Mouse (Mus musculus) midbrain, embryonic 16.5 days (tissue): Measurements from ENCODE around the gene Agbl3. TPM values are rescaled to one million over a fixed set of nuclear protein-coding genes. Genes with fewer than 3 reads are reported as not detected.

ENCODE experiments used
- ATAC-seq: fragments of 200-750 bp; cut with Nextera tagmentation; 2 replicates; pipeline ENCODE4 v1.8.0; 2017; ENCODE audit warnings: moderate TSS enrichment
- H3K27ac ChIP-seq: fragments of 300-500 bp; sonication (generic); 2 replicates; pipeline ENCODE4 v1.5.1; 2014; ENCODE audit warnings: mild to moderate bottlenecking, low read length, mixed read lengths
- H3K27me3 ChIP-seq: fragments of 300-500 bp; sonication (generic); 2 replicates; pipeline ENCODE4 v1.6.1; 2014; ENCODE audit warnings: low read depth, low read length, mixed read lengths; ENCODE audit not compliant: control insufficient read depth, insufficient read depth
- H3K36me3 ChIP-seq: fragments of 300-500 bp; sonication (generic); 2 replicates; pipeline ENCODE4 v1.6.1; 2014; ENCODE audit warnings: mild to moderate bottlenecking, low read length, moderate library complexity, mixed read lengths; ENCODE audit not compliant: control insufficient read depth, insufficient read depth
- H3K4me1 ChIP-seq: fragments of 300-500 bp; sonication (generic); 2 replicates; pipeline ENCODE4 v1.6.1; 2014; ENCODE audit warnings: mild to moderate bottlenecking, low read length, mixed read lengths; ENCODE audit not compliant: control insufficient read depth, insufficient read depth
- H3K4me2 ChIP-seq: fragments of 300-500 bp; sonication (generic); 2 replicates; pipeline ENCODE4 v1.6.1; 2014; ENCODE audit warnings: mild to moderate bottlenecking, low read length, mixed read lengths
- H3K4me3 ChIP-seq: fragments of 300-500 bp; sonication (generic); 2 replicates; pipeline ENCODE4 v1.5.1; 2014; ENCODE audit warnings: low read depth, mild to moderate bottlenecking, low read length, moderate library complexity, mixed read lengths
- H3K9ac ChIP-seq: fragments of 300-500 bp; sonication (generic); 2 replicates; pipeline ENCODE4 v1.6.1; 2014; ENCODE audit warnings: low read depth, low read length, mixed read lengths
- H3K9me3 ChIP-seq: fragments of 300-500 bp; sonication (generic); replicated peaks from 2 replicates; pipeline ENCODE4 v1.6.1; 2014; ENCODE audit warnings: mild to moderate bottlenecking, low read length, mixed read lengths; ENCODE audit not compliant: control insufficient read depth, poor library complexity, severe bottlenecking
- WGBS: fragments of 180-500 bp; shearing (Covaris S2); extraction: QIAGEN DNeasy Blood & Tissue Kit; methylation state at CpG from one replicate; pipeline ENCODE4 v1.1.7; 2014; 5-methylcytosine and 5-hydroxymethylcytosine counted together
- polyA plus RNA-seq: library from polyadenylated mRNA; unstranded; fragments of >200 nt; fragmentation: Nextera tagmentation; extraction: Ambion mirVana; gene quantifications from 2 replicates; pipeline ENCODE4 v1.2.1, GENCODE M21; 2015

Gene Agbl3
- 15.2 and 16.9 TPM in 2 replicates for polyA plus RNA-seq

DNA sequence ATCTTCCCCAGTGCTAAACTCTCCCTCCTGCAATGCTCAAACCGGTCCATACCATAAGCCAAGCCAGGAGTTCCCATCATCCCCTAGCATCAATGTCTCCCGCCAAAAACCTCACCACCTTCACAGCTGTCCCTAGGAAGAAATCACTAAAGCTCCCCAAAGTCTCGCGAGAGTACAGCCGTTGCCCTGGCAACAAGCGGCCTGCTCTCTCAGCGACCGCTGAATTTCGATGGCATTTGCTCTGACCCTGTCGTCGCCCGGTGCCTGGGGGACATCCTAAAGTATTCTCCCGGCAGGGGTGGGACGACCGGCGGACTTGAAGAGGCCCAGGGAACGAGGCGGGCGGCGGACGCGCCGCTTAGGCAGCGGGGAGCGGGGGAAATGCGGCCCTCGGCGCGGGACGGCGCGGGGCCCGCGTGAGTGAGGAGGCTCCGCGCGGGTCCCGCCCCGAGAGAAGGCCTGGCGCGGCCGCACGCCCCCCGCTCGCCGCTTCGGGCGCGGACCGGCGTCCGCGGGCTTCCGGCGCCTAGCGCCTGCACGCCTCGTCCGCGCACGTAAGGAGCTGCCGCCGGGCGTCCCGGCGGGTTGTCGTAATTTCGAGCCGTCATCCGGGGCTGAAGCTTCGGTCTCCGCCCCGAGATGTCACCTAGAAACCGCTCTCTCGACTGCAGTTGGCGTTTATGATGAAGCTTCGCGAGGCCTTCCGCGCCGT, at the start of gene Agbl3:
Gene Agbl3 (plus strand): TSS at position 202 of the 712 bp plus-strand sequence.
- H3K4me3 ChIP-seq, result peak within 1 kb of the TSS; percentile 66
- H3K4me1 ChIP-seq, result 0 out of 2 replicates have a peak, but pooled peaks cover 2% of the 10 kb centered on the region
- H3K9ac ChIP-seq, result peak within 1 kb of the TSS; percentile 87
- no peaks in the 10 kb centered on the region for H3K36me3 ChIP-seq
- WGBS, result under 1% methylated on average over 67 of the region's 81 CpGs
- no peaks in the 10 kb centered on the region for H3K9me3 ChIP-seq
- peak within 1 kb of the TSS; percentile 98 for H3K27ac ChIP-seq
- H3K27me3 ChIP-seq, result no peaks in the 10 kb centered on the region
- peak; percentile 96 for ATAC-seq
- peak within 1 kb of the TSS; percentile 52 for H3K4me2 ChIP-seq

DNA sequence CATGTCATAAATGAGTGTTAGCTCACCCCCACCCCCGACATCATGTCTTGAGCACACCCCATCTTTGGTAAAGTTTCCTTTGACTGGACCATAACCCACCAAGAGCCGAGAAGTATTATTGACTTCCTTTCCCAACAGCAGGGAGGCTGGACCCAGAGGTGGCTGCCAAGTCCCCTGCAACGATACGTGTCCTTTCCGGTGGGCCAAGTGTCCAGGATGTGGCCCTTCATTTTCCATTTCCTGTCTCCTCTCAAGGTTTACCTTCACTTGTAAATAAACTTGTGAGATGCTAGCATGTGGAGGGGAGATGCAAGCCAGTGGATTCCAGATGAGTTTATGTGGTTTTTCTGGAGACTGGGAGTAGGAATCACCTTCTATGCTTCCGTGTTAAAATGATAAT, 49.2 kb upstream of the Agbl3 start:
- no peak overlapping the region for H3K4me2 ChIP-seq

DNA sequence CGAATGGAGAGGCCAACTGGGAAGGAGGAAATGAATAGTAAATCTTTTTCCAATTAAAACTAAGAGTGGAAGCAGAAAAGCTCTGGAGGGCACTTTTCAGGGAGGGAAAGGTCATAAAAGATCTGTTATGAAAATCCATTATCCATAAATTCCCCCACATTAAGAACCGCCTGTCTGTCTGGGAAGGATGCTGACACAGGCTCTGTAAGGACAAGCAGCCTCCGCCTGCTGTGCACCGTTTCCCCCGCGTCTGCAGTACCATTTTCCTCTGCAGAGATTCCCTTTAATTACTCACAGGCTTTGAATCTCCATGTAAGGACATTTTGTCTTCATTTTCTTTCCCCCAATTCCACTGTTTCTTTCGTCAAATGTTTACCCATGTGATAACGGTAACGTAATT, 48.7 kb upstream of the Agbl3 start:
- Histone ChIP-seq H3K4me2 (no peak overlapping the region), H3K9me3 (no peaks in the 10 kb centered on the region), H3K27ac (no peak overlapping the region)

More for the DNA sequence above, 49.2 kb upstream of the Agbl3 start:
- Histone ChIP-seq H3K36me3 (no peaks in the 10 kb centered on the region), H3K27me3 (no peaks in the 10 kb centered on the region), H3K4me3 (no peak overlapping the region), H3K4me1 (no peaks in the 10 kb centered on the region), H3K27ac (no peak overlapping the region), H3K9me3 (no peaks in the 10 kb centered on the region), H3K9ac (no peak overlapping the region)
- no peak for ATAC-seq
- 85% methylated on average over 6 of the region's 6 CpGs for WGBS

DNA sequence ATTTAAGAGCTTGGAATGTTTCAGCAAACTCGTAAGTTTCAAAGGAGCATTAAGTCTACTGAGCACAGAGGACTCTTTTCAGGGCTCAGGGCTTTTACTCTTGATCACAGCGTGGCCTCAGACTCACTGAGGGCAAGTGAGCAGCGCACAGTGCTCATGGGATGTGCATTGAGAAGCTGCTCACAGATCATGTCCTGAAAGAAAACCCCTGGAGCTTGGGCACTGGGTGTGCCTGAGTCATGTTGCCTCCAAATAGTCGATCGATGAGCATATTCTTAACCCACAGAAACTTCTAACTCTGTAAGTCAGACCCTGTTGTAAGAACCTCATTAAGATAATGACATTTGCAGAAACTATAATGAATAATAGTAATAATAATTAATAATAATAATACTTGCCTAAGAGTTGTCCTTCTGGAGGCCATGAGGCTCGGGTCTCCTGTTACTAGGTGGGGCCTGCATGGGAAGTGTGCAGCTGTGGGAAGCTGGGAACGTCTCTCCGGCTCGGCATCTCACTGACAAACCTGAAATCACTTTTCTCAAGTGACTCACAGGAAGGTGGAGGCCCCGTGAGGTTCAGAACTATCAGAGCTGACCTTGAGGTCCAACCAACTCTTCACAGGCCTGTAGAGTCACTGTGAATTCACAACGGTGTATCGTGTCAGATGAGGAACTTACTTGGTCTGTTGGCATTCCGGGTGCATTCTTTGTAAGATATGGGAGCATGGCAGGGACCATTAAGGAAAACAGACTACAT, 45.1 kb upstream of the Agbl3 start:
- 85% methylated on average over 13 of the region's 13 CpGs for WGBS
- H3K27me3 ChIP-seq, result no peaks in the 10 kb centered on the region
- H3K36me3 ChIP-seq, result no peaks in the 10 kb centered on the region
- no peaks in the 10 kb centered on the region for H3K9me3 ChIP-seq
- no peak for ATAC-seq
- no peak overlapping the region for H3K27ac ChIP-seq
- H3K4me1 ChIP-seq, result no peaks in the 10 kb centered on the region
- no peak overlapping the region for H3K4me3 ChIP-seq
- H3K4me2 ChIP-seq, result no peak overlapping the region
- H3K9ac ChIP-seq, result no peak overlapping the region

More for the DNA sequence above, 48.7 kb upstream of the Agbl3 start:
- Histone ChIP-seq H3K27me3 (no peaks in the 10 kb centered on the region), H3K9ac (no peak overlapping the region), H3K36me3 (no peaks in the 10 kb centered on the region), H3K4me1 (no peaks in the 10 kb centered on the region), H3K4me3 (no peak overlapping the region)
- 57% methylated on average over 9 of the region's 9 CpGs for WGBS
- no peak for ATAC-seq

DNA sequence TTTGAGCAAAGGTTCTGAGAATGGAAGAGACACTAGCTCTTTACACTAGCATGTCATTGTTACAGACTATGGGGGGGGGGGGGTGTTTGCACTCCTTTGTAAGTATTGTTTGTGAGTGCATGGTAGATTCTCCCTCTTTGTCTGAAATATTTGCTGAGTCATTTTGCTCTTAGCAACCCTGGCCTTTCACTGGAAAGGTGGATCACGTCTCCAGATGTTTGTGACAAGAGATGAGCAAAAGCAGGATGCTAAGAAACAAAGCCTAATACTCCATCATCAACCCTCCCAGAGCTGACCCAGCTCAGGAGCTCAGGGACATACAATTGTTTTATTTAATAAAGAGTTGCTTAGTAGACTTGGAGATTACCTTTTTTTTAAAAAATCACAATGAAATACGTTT, 43.3 kb upstream of the Agbl3 start:
- H3K27me3 ChIP-seq, result no peaks in the 10 kb centered on the region
- H3K27ac ChIP-seq, result no peak overlapping the region
- 66% methylated on average over 2 of the region's 2 CpGs for WGBS
- no peaks in the 10 kb centered on the region for H3K4me1 ChIP-seq
- H3K4me2 ChIP-seq, result no peak overlapping the region
- H3K9me3 ChIP-seq, result no peaks in the 10 kb centered on the region
- H3K36me3 ChIP-seq, result no peaks in the 10 kb centered on the region
- H3K9ac ChIP-seq, result no peak overlapping the region
- no peak overlapping the region for H3K4me3 ChIP-seq
- no peak for ATAC-seq

DNA sequence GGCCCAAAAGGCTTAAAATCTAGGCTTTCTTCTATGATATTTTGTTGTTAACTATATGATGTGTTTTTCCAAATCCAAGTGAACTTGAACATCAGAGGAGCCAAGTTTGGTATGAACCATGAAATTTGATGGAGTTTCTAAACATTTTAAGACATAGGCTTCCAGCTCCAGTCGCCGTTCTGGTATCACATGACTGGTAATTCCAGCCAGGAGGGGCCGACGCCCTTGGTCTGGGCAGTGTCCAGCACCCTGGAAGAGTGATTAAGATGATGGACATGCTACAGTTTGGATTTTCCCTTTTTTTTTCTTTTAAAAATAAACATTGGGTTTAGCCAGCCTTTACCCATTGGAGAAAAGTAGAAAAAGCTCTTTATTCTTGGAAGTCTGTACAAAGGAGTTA, 36.3 kb upstream of the Agbl3 start:
- Histone ChIP-seq H3K27me3 (no peaks in the 10 kb centered on the region), H3K27ac (no peak overlapping the region), H3K4me1 (no peaks in the 10 kb centered on the region), H3K4me2 (no peak overlapping the region), H3K9me3 (no peaks in the 10 kb centered on the region), H3K36me3 (no peaks in the 10 kb centered on the region), H3K4me3 (no peak overlapping the region), H3K9ac (no peak overlapping the region)
- no peak for ATAC-seq
- WGBS, result 90% methylated on average over 4 of the region's 4 CpGs

DNA sequence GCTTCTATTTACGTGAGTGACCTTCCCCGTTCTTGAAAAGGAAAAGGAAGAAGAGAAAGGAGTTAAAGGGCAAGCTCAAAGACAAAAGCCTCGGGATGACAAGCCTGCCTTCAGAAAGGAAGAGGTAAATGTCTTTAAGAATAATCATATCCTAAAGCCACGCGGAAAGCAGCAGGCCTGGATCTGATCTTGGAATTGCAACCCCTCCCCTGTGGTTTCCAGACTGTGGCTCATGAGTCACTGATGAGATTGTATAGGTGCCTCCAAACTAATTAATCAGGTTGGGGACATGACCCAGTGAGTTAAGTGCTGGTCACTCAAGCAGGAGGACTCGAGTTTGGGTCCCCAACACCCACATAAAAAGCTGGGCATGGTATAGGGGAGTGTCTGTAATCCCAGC, 32.4 kb upstream of the Agbl3 start:
- no peaks in the 10 kb centered on the region for H3K9me3 ChIP-seq
- no peaks in the 10 kb centered on the region for H3K36me3 ChIP-seq
- ATAC-seq, result no peak
- H3K4me2 ChIP-seq, result no peak overlapping the region
- H3K27ac ChIP-seq, result no peak overlapping the region
- H3K4me1 ChIP-seq, result no peaks in the 10 kb centered on the region
- no peak overlapping the region for H3K4me3 ChIP-seq
- H3K9ac ChIP-seq, result no peak overlapping the region
- 70% methylated on average over 6 of the region's 6 CpGs for WGBS
- no peaks in the 10 kb centered on the region for H3K27me3 ChIP-seq

DNA sequence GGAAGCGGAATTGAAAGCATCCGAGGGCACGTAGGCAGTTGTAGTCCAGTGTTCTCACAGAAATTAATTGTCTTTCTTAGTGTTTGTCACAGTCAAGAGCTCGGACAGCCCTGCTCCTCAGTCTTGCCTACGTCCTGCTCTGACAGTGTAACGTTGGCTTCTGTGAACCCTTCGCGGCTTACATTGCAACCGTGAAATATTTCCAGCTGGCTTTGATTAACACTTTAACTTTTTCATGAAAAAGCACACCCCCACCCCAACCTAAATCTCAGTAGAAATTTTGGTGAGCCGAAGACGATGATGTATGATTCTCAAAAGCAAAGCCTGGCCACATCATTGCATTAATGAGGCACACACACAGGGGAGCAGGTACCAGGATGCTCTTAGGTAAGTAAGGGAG, 31.7 kb upstream of the Agbl3 start:
- H3K36me3 ChIP-seq, result no peaks in the 10 kb centered on the region
- WGBS, result 93% methylated on average over 11 of the region's 11 CpGs
- H3K4me2 ChIP-seq, result no peak overlapping the region
- H3K9me3 ChIP-seq, result no peaks in the 10 kb centered on the region
- no peak overlapping the region for H3K27ac ChIP-seq
- no peak overlapping the region for H3K4me3 ChIP-seq
- no peaks in the 10 kb centered on the region for H3K4me1 ChIP-seq
- no peaks in the 10 kb centered on the region for H3K27me3 ChIP-seq
- ATAC-seq, result no peak
- H3K9ac ChIP-seq, result no peak overlapping the region

DNA sequence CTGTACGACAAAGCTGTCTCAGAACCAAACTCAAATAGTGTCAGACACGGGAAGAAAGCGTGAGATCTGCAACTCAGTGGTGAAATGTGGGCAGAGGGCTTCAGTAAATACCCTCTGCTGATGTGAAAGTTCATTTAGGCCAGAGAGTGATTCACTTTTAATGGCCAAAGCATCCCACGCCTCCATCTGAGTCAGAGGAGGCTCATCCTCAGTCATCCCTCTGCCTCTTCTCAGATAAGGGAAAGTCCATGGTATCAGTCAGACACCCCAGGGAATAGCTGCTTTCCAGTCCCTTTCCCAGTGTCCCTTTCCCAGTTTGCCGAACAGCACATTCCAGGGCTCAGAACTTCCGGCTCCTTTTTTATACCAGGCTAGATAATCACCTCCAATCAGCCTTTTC, 30.7 kb upstream of the Agbl3 start:
- Histone ChIP-seq H3K9ac (no peak overlapping the region), H3K4me1 (no peaks in the 10 kb centered on the region)
- 86% methylated on average over 6 of the region's 6 CpGs for WGBS

More for the DNA sequence above, 30.7 kb upstream of the Agbl3 start:
- Histone ChIP-seq H3K36me3 (no peaks in the 10 kb centered on the region), H3K27me3 (no peaks in the 10 kb centered on the region), H3K9me3 (no peaks in the 10 kb centered on the region), H3K4me3 (no peak overlapping the region), H3K4me2 (no peak overlapping the region), H3K27ac (no peak overlapping the region)
- no peak for ATAC-seq
